Mouse (Mus musculus) myocyte (in vitro differentiated cells): ENCODE measurements around the gene H2-DMb1. TPM values are rescaled to one million over a fixed set of nuclear protein-coding genes. Genes with fewer than 3 reads are reported as not detected.
A peak's percentile ranks its signal among the peaks of the same experiment; 100 is the strongest.

ENCODE experiments used
- H3K27me3 ChIP-seq: one replicate; pipeline ENCODE4 v1.6.1; 2011; ENCODE audit not compliant: control insufficient read depth, insufficient read depth, insufficient read length
- H3K36me3 ChIP-seq: one replicate; pipeline ENCODE4 v1.6.1; 2011; ENCODE audit not compliant: control insufficient read depth, insufficient read depth
- H3K4me2 ChIP-seq: one replicate; pipeline ENCODE4 v1.6.1; 2011; ENCODE audit warnings: low read depth, control low read depth
- H3K4me3 ChIP-seq: one replicate; pipeline ENCODE4 v1.5.1; 2011; ENCODE audit warnings: mild to moderate bottlenecking, control low read depth, moderate library complexity
- H3K79me2 ChIP-seq: one replicate; pipeline ENCODE4 v1.6.1; 2011; ENCODE audit not compliant: control insufficient read depth, insufficient read depth
- H3ac ChIP-seq: one replicate; pipeline ENCODE4 v1.6.1; 2011; ENCODE audit not compliant: control insufficient read depth, insufficient read length
- CEBPB ChIP-seq: IDR thresholded peaks from 2 replicates; pipeline ENCODE4 v1.6.1; 2011; ENCODE audit warnings: mild to moderate bottlenecking, moderate library complexity; ENCODE audit not compliant: poor library complexity, insufficient read depth, severe bottlenecking
- E2F4 ChIP-seq: IDR thresholded peaks from one replicate; pipeline ENCODE4 v1.6.1; 2011; ENCODE audit warnings: mild to moderate bottlenecking, control low read depth, moderate library complexity; ENCODE audit not compliant: insufficient read depth
- MAX ChIP-seq: IDR thresholded peaks from one replicate; pipeline ENCODE4 v1.6.1; 2011; ENCODE audit warnings: low read depth, mild to moderate bottlenecking, control low read depth
- MYOD1 ChIP-seq, 3 experiments: IDR thresholded peaks; one replicate each; pipeline ENCODE4 v1.6.1; 2011; ENCODE audit warnings: control low read depth in 2 of 3, low read depth in 2 of 3, mild to moderate bottlenecking in 2 of 3, moderate library complexity in 1 of 3; ENCODE audit not compliant: insufficient read length in 2 of 3, control insufficient read depth in 1 of 3
- MYOG ChIP-seq, 3 experiments: IDR thresholded peaks; one replicate each; pipeline ENCODE4 v1.6.1; 2011; ENCODE audit warnings: control low read depth in 2 of 3, low read depth in 2 of 3, mild to moderate bottlenecking in 2 of 3; ENCODE audit not compliant: insufficient read length in 2 of 3, control insufficient read depth in 1 of 3, insufficient read depth in 1 of 3
- POLR2A ChIP-seq: IDR thresholded peaks from one replicate; pipeline ENCODE4 v1.6.1; 2011; ENCODE audit warnings: low read depth, mild to moderate bottlenecking, control low read depth, moderate library complexity; ENCODE audit not compliant: insufficient read length
- POLR2AphosphoS2 ChIP-seq: IDR thresholded peaks from one replicate; pipeline ENCODE4 v1.6.1; 2011; ENCODE audit warnings: low read depth, control low read depth; ENCODE audit not compliant: insufficient read length
- REST ChIP-seq: IDR thresholded peaks from one replicate; pipeline ENCODE4 v1.6.1; 2011; ENCODE audit warnings: mild to moderate bottlenecking, control low read depth, moderate library complexity; ENCODE audit not compliant: insufficient read depth, insufficient read length
- SRF ChIP-seq: IDR thresholded peaks from one replicate; pipeline ENCODE4 v1.6.1; 2011; ENCODE audit warnings: low read depth; ENCODE audit not compliant: control insufficient read depth, insufficient read length
- TCF12 ChIP-seq: IDR thresholded peaks from one replicate; pipeline ENCODE4 v1.6.1; 2011; ENCODE audit warnings: mild to moderate bottlenecking, control low read depth; ENCODE audit not compliant: poor library complexity, insufficient read depth, severe bottlenecking
- TCF3 ChIP-seq: IDR thresholded peaks from one replicate; pipeline ENCODE4 v1.6.1; 2011; ENCODE audit warnings: low read depth, control low read depth; ENCODE audit not compliant: insufficient read length
- USF1 ChIP-seq: IDR thresholded peaks from one replicate; pipeline ENCODE4 v1.6.1; 2011; ENCODE audit warnings: low read depth, mild to moderate bottlenecking, control low read depth, moderate library complexity
- polyA plus RNA-seq: library from polyadenylated mRNA; unstranded; fragments of >200 nt; fragmentation: generic; extraction: Trizol; gene quantifications from one replicate; pipeline ENCODE4 v1.2.1, GENCODE M21; 2012; ENCODE audit warnings: missing spikeins

Gene H2-DMb1
- polyA plus RNA-seq = not detected

- no peak within 1 kb of the TSS for H3K4me2 ChIP-seq
- H3K27me3 ChIP-seq = no peaks in the 10 kb centered on the region
- TF ChIP-seq MYOD1 (IDR thresholded peaks at IDR 0.05; ENCODE audit: control insufficient read depth in 1 of 3, insufficient read length in 2 of 3, low read depth in 2 of 3) = no peak
- no peak for TF ChIP-seq MYOG (IDR thresholded peaks at IDR 0.05; ENCODE audit: control insufficient read depth in 1 of 3, insufficient read depth in 1 of 3, insufficient read length in 2 of 3, low read depth in 2 of 3)
- no peak for TF ChIP-seq POLR2A
- no peak for TF ChIP-seq SRF
- TF ChIP-seq TCF12 = no peak
- TF ChIP-seq CEBPB = no peak
- TF ChIP-seq MAX = no peak
- TF ChIP-seq TCF3 = no peak
- no peak for TF ChIP-seq USF1
- no peak for TF ChIP-seq E2F4
- TF ChIP-seq POLR2AphosphoS2 = no peak
- no peak for TF ChIP-seq REST
- no peak within 1 kb of the TSS for H3K4me3 ChIP-seq
- H3K36me3 ChIP-seq = no peaks in the 10 kb centered on the region
- no peak within 1 kb of the TSS for H3ac ChIP-seq
- H3K79me2 ChIP-seq = no peaks in the 10 kb centered on the region
These were observed at the start of gene H2-DMb1 for GRCm38 (mm10) chr17:34152923-34153322. TSS of gene H2-DMb1 (plus strand) at chr17:34153072.

- no peaks in the 10 kb centered on the region for H3K36me3 ChIP-seq
- no peaks in the 10 kb centered on the region for H3K79me2 ChIP-seq
- no peak overlapping the region for H3K4me2 ChIP-seq
- TF ChIP-seq SRF (no peak), MYOG (IDR thresholded peaks at IDR 0.05; ENCODE audit: control insufficient read depth in 1 of 3, insufficient read depth in 1 of 3, insufficient read length in 2 of 3, low read depth in 2 of 3) (no peak), E2F4 (no peak), TCF3 (no peak), TCF12 (no peak)
- no peaks in the 10 kb centered on the region for H3K27me3 ChIP-seq
- no peak overlapping the region for H3ac ChIP-seq
- H3K4me3 ChIP-seq = no peak overlapping the region
These were observed 48.1 kb upstream of the H2-DMb1 start for GRCm38 (mm10) chr17:34104804-34105203.

GRCm38 (mm10) chr17:34106555-34106954, 46.3 kb upstream of the H2-DMb1 start:
- Histone ChIP-seq H3K4me3 (no peak overlapping the region), H3ac (no peak overlapping the region), H3K36me3 (peaks cover 6% of the 10 kb centered on the region), H3K27me3 (no peaks in the 10 kb centered on the region), H3K4me2 (no peak overlapping the region), H3K79me2 (no peaks in the 10 kb centered on the region)
- TF ChIP-seq MAX (no peak), USF1 (no peak), CEBPB (no peak), TCF3 (no peak), REST (no peak), MYOD1 (IDR thresholded peaks at IDR 0.05; ENCODE audit: control insufficient read depth in 1 of 3, insufficient read length in 2 of 3, low read depth in 2 of 3) (no peak), E2F4 (no peak), MYOG (IDR thresholded peaks at IDR 0.05; ENCODE audit: control insufficient read depth in 1 of 3, insufficient read depth in 1 of 3, insufficient read length in 2 of 3, low read depth in 2 of 3) (no peak), POLR2A (no peak), SRF (no peak), TCF12 (no peak), POLR2AphosphoS2 (no peak)

- Histone ChIP-seq H3K4me2 (no peak overlapping the region), H3ac (no peak overlapping the region), H3K27me3 (no peaks in the 10 kb centered on the region), H3K4me3 (no peak overlapping the region), H3K79me2 (no peaks in the 10 kb centered on the region), H3K36me3 (peaks cover 13% of the 10 kb centered on the region)
- TF ChIP-seq POLR2AphosphoS2 (peak; percentile 68), MYOG (IDR thresholded peaks at IDR 0.05; ENCODE audit: control insufficient read depth in 1 of 3, insufficient read depth in 1 of 3, insufficient read length in 2 of 3, low read depth in 2 of 3) (no peak)
These were observed 45.6 kb upstream of the H2-DMb1 start for GRCm38 (mm10) chr17:34107109-34107867.

GRCm38 (mm10) chr17:34108460-34108859, 44.4 kb upstream of the H2-DMb1 start:
- H3ac ChIP-seq = no peak overlapping the region
- no peak overlapping the region for H3K4me2 ChIP-seq
- TF ChIP-seq REST = no peak
- TF ChIP-seq MYOG (IDR thresholded peaks at IDR 0.05; ENCODE audit: control insufficient read depth in 1 of 3, insufficient read depth in 1 of 3, insufficient read length in 2 of 3, low read depth in 2 of 3) = no peak
- no peak for TF ChIP-seq CEBPB
- TF ChIP-seq MAX = no peak
- TF ChIP-seq POLR2A = no peak
- TF ChIP-seq USF1 = no peak
- no peak for TF ChIP-seq TCF12
- TF ChIP-seq TCF3 = no peak
- TF ChIP-seq E2F4 = no peak
- TF ChIP-seq SRF = no peak
- no peak for TF ChIP-seq POLR2AphosphoS2
- TF ChIP-seq MYOD1 (IDR thresholded peaks at IDR 0.05; ENCODE audit: control insufficient read depth in 1 of 3, insufficient read length in 2 of 3, low read depth in 2 of 3) = no peak
- no peaks in the 10 kb centered on the region for H3K27me3 ChIP-seq
- peaks cover 23% of the 10 kb centered on the region for H3K36me3 ChIP-seq
- no peak overlapping the region for H3K4me3 ChIP-seq
- no peaks in the 10 kb centered on the region for H3K79me2 ChIP-seq
